Mouse (Mus musculus): ENCODE measurements around the gene Ak1. TPM values are rescaled to one million over a fixed set of nuclear protein-coding genes. Genes with fewer than 3 reads are reported as not detected.

The Ak1 gene
- polyA plus RNA-seq, 1 experiment from 2014 or later: 79.6 TPM

GRCm38 (mm10) chr2:32586871-32587351 lies 34.6 kb upstream of the Ak1 start, which contains the start of gene St6galnac4:
Gene St6galnac4 (plus strand): TSS chr2:32587095.
- Histone ChIP-seq H3K9me3 (no peaks in the 10 kb centered on the region), H3K9ac (replicated peaks) (peak within 1 kb of the TSS; percentile 64), H3K4me2 (replicated peaks) (peak within 1 kb of the TSS; percentile 61), H3K4me1 (peaks cover 33% of the 10 kb centered on the region), H3K36me3 (no peaks in the 10 kb centered on the region), H3K27me3 (no peaks in the 10 kb centered on the region), H3K4me3 (peak within 1 kb of the TSS; percentile 56), H3K27ac (replicated peaks) (0 out of 2 replicates have a peak within 1 kb of the TSS, but pooled peaks have one; percentile 12)
- ATAC-seq (replicated peaks): peak; percentile 71
- under 1% methylated on average over 38 of the region's 38 CpGs for WGBS

- H3K36me3 ChIP-seq: no peaks in the 10 kb centered on the region
- H3K9ac ChIP-seq (replicated peaks): peak overlapping the region; percentile 64; the same call in 1 of the 2 replicates
- no peak overlapping the region for H3K27ac ChIP-seq (replicated peaks)
- peak overlapping the region; percentile 56 for H3K4me3 ChIP-seq
- H3K4me1 ChIP-seq: peaks cover 32% of the 10 kb centered on the region
- no peaks in the 10 kb centered on the region for H3K27me3 ChIP-seq
- no peaks in the 10 kb centered on the region for H3K9me3 ChIP-seq
- no peak for ATAC-seq (replicated peaks)
- 52% methylated on average over 9 of the region's 9 CpGs for WGBS
- H3K4me2 ChIP-seq (replicated peaks): peak overlapping the region; percentile 61
Observed at GRCm38 (mm10) chr2:32587731-32588321, 33.7 kb upstream of the Ak1 start.

- WGBS: 61% methylated on average over 11 of the region's 11 CpGs
- Histone ChIP-seq H3K27ac (replicated peaks) (no peak overlapping the region), H3K4me3 (no peak overlapping the region), H3K27me3 (no peaks in the 10 kb centered on the region), H3K36me3 (no peaks in the 10 kb centered on the region), H3K4me2 (replicated peaks) (no peak overlapping the region), H3K4me1 (peaks cover 27% of the 10 kb centered on the region), H3K9ac (replicated peaks) (0 out of 2 replicates have a peak overlapping the region, but pooled peaks have one; percentile 24), H3K9me3 (no peaks in the 10 kb centered on the region)
- ATAC-seq (replicated peaks): no peak
Observed at GRCm38 (mm10) chr2:32589213-32589795, 32.3 kb upstream of the Ak1 start.

- Histone ChIP-seq H3K36me3 (no peaks in the 10 kb centered on the region), H3K4me2 (replicated peaks) (no peak overlapping the region), H3K9me3 (no peaks in the 10 kb centered on the region), H3K27ac (replicated peaks) (no peak overlapping the region), H3K27me3 (no peaks in the 10 kb centered on the region), H3K4me3 (no peak overlapping the region), H3K4me1 (peaks cover 27% of the 10 kb centered on the region), H3K9ac (replicated peaks) (no peak overlapping the region)
- WGBS: 84% methylated on average over 10 of the region's 10 CpGs
- no peak for ATAC-seq (replicated peaks)
Observed at GRCm38 (mm10) chr2:32590224-32590623, 31.3 kb upstream of the Ak1 start.

GRCm38 (mm10) chr2:32591249-32591648 lies 30.3 kb upstream of the Ak1 start:
- Histone ChIP-seq H3K27me3 (no peaks in the 10 kb centered on the region), H3K27ac (replicated peaks) (no peak overlapping the region), H3K9me3 (no peaks in the 10 kb centered on the region), H3K4me1 (peaks cover 29% of the 10 kb centered on the region), H3K9ac (replicated peaks) (no peak overlapping the region), H3K4me3 (no peak overlapping the region), H3K36me3 (no peaks in the 10 kb centered on the region), H3K4me2 (replicated peaks) (no peak overlapping the region)
- WGBS: 79% methylated on average over 6 of the region's 6 CpGs
- no peak for ATAC-seq (replicated peaks)

GRCm38 (mm10) chr2:32596725-32597124 lies 24.8 kb upstream of the Ak1 start:
- no peak overlapping the region for H3K9ac ChIP-seq (replicated peaks)
- H3K36me3 ChIP-seq: no peaks in the 10 kb centered on the region
- no peak; the same call in 1 of the 2 replicates for ATAC-seq (replicated peaks)
- no peak overlapping the region for H3K4me3 ChIP-seq
- 77% methylated on average over 13 of the region's 13 CpGs for WGBS
- no peak overlapping the region for H3K4me2 ChIP-seq (replicated peaks)
- no peaks in the 10 kb centered on the region for H3K27me3 ChIP-seq
- H3K9me3 ChIP-seq: no peaks in the 10 kb centered on the region
- H3K4me1 ChIP-seq: peaks cover 10% of the 10 kb centered on the region
- peak overlapping the region; percentile 40 for H3K27ac ChIP-seq (replicated peaks)

GRCm38 (mm10) chr2:32597248-32597647 lies 24.3 kb upstream of the Ak1 start:
- Histone ChIP-seq H3K4me1 (peaks cover 10% of the 10 kb centered on the region), H3K36me3 (no peaks in the 10 kb centered on the region), H3K4me2 (replicated peaks) (no peak overlapping the region), H3K4me3 (no peak overlapping the region), H3K27ac (replicated peaks) (peak overlapping the region; percentile 40), H3K9me3 (no peaks in the 10 kb centered on the region), H3K9ac (replicated peaks) (no peak overlapping the region), H3K27me3 (no peaks in the 10 kb centered on the region)
- 95% methylated on average over 5 of the region's 5 CpGs for WGBS
- no peak for ATAC-seq (replicated peaks)

GRCm38 (mm10) chr2:32597699-32598098 lies 23.9 kb upstream of the Ak1 start:
- Histone ChIP-seq H3K4me3 (no peak overlapping the region), H3K4me2 (replicated peaks) (no peak overlapping the region), H3K36me3 (no peaks in the 10 kb centered on the region), H3K4me1 (peaks cover 14% of the 10 kb centered on the region), H3K9ac (replicated peaks) (no peak overlapping the region), H3K27ac (replicated peaks) (no peak overlapping the region), H3K27me3 (no peaks in the 10 kb centered on the region), H3K9me3 (no peaks in the 10 kb centered on the region)
- ATAC-seq (replicated peaks): no peak
- 88% methylated on average over 5 of the region's 5 CpGs for WGBS

GRCm38 (mm10) chr2:32598506-32598905 lies 23.1 kb upstream of the Ak1 start:
- H3K27ac ChIP-seq (replicated peaks): no peak overlapping the region
- 85% methylated on average over 8 of the region's 8 CpGs for WGBS
- H3K27me3 ChIP-seq: no peaks in the 10 kb centered on the region
- ATAC-seq (replicated peaks): no peak
- H3K4me2 ChIP-seq (replicated peaks): no peak overlapping the region
- H3K4me1 ChIP-seq: peaks cover 14% of the 10 kb centered on the region
- H3K9me3 ChIP-seq: no peaks in the 10 kb centered on the region
- H3K36me3 ChIP-seq: no peaks in the 10 kb centered on the region
- H3K4me3 ChIP-seq: no peak overlapping the region
- H3K9ac ChIP-seq (replicated peaks): no peak overlapping the region

GRCm38 (mm10) chr2:32599409-32599808 lies 22.1 kb upstream of the Ak1 start, which contains the start of gene St6galnac6:
Gene St6galnac6 (plus strand): TSS chr2:32599709.
- 89% methylated on average over 3 of the region's 3 CpGs for WGBS
- no peak for ATAC-seq (replicated peaks)
- Histone ChIP-seq H3K27ac (replicated peaks) (no peak within 1 kb of the TSS), H3K9ac (replicated peaks) (no peak within 1 kb of the TSS), H3K27me3 (no peaks in the 10 kb centered on the region), H3K9me3 (no peaks in the 10 kb centered on the region), H3K36me3 (no peaks in the 10 kb centered on the region), H3K4me1 (peaks cover 14% of the 10 kb centered on the region), H3K4me2 (replicated peaks) (no peak within 1 kb of the TSS), H3K4me3 (no peak within 1 kb of the TSS)

GRCm38 (mm10) chr2:32601417-32602065 lies 20.0 kb upstream of the Ak1 start:
- Histone ChIP-seq H3K36me3 (no peaks in the 10 kb centered on the region), H3K27ac (replicated peaks) (no peak overlapping the region), H3K4me2 (replicated peaks) (no peak overlapping the region), H3K9me3 (no peaks in the 10 kb centered on the region), H3K9ac (replicated peaks) (no peak overlapping the region), H3K4me1 (peaks cover 11% of the 10 kb centered on the region), H3K4me3 (no peak overlapping the region), H3K27me3 (no peaks in the 10 kb centered on the region)
- no peak for ATAC-seq (replicated peaks)
- WGBS: 37% methylated on average over 8 of the region's 8 CpGs

- ATAC-seq (replicated peaks): no peak
- WGBS: under 1% methylated on average over 11 of the region's 11 CpGs
- Histone ChIP-seq H3K36me3 (no peaks in the 10 kb centered on the region), H3K9ac (replicated peaks) (no peak overlapping the region), H3K9me3 (no peaks in the 10 kb centered on the region), H3K4me2 (replicated peaks) (peak overlapping the region; percentile 31), H3K27ac (replicated peaks) (no peak overlapping the region), H3K4me1 (peaks cover 15% of the 10 kb centered on the region), H3K27me3 (no peaks in the 10 kb centered on the region), H3K4me3 (peak overlapping the region; percentile 26)
Observed at GRCm38 (mm10) chr2:32602600-32603054, 18.9 kb upstream of the Ak1 start.

All from forebrain, embryonic 15.5 days (tissue).